Mouse (Mus musculus): ENCODE results near the gene Col25a1.

- no peak for TF ChIP-seq CTCF (IDR thresholded peaks at IDR 0.05; ENCODE audit: control insufficient read depth, insufficient read depth, insufficient read length)
- no peak for TF ChIP-seq MAX (IDR thresholded peaks at IDR 0.05)
These were observed 197.6 kb downstream of the Col25a1 start for GRCm38 (mm10) chr3:130328909-130329308.

Measured in C2C12 (cell line).